Mouse (Mus musculus): ENCODE measurements at regions not wholly inside any gene's neighbourhood (a gene's known extent, or its start where the extent isn't known, plus 50 kb on each side); places are given as distances from the start of the nearest gene placed in this dataset.

DNA sequence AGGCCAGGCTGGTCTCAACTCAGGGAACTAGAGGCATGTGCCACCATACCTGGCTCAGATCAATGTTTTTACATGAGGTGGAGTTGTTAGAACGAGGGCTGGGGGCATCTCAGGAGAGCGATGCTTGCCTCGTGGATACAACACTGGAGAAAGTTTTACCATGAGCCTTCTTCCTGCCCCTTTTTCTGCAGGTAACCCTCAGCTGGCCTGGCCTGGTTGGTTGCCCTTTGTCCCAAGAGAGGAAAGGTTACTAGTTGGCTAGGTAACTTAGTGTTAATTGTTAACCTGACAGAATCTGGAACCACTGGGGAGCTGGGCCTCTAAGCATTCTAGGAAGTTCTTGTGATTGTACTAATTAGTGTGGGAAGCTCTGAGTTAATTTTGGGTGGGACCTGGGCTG is 81.0 kb upstream of the Sertad2 start:
- no peak for DNase-seq (ENCODE audit: low spot score)

DNA sequence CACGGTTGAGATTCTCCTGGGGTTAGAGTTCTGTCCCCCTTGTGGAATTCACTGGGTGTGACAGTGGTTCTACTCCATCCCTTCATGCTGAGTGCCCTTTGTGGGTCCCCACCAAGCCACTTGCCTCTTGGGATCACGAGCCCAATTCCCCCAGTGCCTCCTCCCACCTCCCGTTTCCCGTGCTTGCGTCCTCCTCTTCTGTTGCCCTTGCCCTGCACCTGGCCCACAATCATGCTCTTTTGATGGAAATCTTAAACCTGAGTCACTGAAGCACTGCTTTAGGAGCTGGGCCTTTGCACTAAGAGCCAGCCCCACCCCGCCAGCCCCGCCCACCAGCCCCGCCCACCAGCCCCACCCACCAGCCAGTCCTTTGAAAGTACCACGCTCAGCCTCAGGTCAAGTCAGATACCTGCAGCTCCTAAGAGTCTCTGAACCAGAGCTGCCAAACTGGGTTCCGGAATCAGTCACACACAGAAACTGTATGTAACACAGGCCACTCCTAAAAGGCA is 79.8 kb upstream of the Sertad2 start:
- DNase-seq (ENCODE audit: low spot score), result no peak

DNA sequence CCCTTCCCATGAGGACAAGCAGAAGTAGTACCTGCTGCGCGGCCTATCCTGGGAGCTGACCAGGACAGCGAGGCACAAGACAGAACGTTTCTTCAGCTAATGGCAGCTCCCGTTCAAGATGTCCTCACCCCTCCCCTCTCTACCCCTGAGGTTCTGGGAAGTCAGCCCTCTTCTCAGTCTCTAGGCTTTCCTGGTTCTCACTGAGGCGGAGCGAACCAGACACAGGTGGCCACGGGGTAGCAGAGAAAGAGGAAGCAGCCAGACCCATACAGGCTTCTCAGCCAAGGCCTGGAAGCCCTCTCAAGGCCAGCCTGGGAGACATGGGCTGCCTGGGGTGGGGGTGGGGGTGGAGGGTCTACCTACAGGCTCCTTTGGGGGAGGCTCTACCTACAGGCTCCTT is 78.5 kb upstream of the Sertad2 start:
- DNase-seq (ENCODE audit: low spot score), result no peak

DNA sequence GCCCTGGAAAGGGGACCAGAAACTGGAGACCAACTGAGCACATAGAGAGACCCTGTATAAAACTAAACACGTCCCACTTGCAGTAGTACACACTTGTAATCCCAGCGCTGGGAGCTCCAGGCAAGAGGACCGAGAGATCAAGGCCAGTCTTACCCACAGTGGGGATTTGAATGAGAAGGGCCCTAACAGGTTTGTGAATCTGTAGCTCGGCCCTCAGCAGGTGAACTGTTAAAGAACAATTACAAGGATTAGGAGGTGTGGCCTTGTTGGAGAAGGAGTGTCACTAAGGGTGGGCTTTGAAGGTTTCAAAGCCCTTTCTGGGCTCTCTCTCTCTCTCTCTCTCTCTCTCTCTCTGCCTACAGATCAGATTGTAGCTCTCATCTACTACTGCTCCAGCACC is 76.5 kb upstream of the Sertad2 start:
- no peak for DNase-seq (ENCODE audit: low spot score)

DNA sequence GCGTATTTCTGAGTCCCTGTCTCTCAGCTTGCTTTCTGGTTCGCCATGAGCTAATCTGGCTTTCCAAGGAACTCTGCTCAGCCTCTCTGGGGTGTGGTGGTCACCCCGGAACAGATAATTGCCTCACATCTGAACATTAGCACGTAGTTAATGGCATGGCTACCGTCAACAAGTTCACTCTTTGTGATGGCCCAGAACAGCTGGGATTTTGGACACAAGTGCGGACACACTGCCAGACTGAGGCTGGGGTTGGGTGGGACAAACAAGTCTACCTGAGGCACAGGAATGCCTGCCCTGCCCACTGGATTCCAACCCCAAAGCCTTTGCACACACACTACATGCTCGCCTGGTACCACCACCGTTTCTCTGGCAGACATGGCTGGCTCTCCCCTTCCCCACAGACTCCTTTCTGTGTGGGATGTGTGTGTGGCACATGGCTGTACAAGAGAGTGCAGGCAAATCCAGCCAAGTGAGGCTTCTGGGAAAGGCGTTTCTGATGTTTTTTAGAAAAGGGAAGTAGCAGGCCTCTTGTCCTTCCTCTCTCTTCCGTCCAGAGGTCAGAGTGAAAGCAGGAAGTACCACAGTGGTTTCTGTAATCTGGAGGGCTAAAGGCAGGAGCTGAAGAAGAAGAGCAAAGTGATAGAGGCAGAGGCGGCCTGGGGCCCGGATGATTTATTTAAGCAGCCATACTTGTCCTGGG is 74.6 kb upstream of the Sertad2 start:
- DNase-seq (ENCODE audit: low spot score), result no peak

DNA sequence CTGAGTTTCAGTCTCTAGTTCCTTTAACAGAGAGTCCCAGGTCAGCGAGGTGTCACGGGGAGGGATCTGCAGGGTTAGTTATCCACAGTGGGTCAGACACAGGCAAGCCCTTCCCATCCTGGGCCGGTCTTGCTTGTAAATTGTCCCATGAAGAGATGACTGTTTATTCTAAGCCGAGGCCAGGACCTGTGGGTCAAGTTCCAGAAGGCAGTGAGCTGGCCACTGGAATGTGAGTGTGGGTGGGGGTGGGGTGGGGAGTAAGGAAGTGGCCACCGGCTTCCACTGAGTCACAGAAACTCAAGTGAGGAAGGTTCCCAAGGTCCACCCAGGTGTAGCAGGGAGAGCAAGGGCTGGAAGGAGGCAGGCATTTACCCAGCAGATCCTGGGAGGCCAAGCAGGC is 73.7 kb upstream of the Sertad2 start:
- no peak for DNase-seq (ENCODE audit: low spot score)

DNA sequence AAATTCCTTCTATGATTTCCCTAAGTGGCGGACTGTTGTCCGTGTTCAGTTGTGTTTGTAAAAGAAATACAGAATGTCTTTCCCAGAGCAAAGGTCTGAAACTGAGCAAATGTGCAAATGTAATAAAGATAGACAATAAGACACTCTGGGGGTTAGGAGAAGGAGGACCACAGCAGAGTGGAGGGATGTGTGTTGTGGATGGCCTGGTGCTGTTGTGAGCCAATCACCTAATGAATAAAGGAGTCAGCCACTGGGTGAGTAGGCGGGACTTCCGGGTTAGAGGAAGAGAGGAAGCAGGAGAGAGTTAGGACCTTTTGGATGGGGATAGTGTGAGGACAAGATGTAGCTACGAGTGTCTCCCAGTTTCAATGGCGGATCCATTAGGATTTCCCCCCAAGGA is 72.7 kb upstream of the Sertad2 start:
- DNase-seq (ENCODE audit: low spot score), result no peak

DNA sequence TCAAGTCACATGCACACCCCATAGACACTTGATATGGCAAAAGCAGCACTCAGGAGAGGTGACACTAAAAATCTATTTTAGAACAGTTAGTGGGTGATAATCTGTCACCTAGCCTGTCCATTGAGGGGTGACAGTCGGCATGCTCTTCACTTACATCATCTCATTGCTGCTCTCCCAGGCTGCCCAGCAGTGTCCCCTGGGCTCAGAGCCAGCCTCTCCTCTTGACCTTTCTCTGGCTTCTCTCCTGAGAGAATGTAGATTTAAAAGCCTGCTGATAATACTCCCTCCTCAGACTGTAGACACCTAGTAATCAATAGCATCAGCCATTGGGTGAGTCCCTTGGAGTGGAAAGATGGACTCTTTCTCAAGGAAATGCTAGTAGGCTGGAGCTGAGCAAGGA is 70.7 kb upstream of the Sertad2 start:
- DNase-seq (ENCODE audit: low spot score), result no peak

DNA sequence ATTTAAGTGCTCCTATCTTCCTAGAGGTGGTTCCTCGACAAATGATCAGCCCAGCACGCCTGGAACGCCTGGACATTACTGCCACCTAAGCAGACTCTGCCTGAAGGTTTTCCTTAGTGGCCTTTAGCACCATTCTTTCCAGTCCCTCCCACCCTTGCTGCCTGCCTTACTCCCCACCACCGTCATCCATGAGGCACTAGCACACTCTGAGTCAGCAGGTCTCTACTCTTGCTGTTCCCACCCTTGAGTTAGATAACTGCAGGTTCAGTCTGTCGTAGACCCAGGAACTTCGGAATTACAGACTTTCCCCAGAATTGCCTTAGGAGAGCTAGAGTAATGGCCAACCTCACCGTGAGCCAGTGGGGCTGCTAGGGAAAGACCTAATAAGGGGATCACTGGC is 67.4 kb upstream of the Sertad2 start:
- no peak for DNase-seq (ENCODE audit: low spot score)

DNA sequence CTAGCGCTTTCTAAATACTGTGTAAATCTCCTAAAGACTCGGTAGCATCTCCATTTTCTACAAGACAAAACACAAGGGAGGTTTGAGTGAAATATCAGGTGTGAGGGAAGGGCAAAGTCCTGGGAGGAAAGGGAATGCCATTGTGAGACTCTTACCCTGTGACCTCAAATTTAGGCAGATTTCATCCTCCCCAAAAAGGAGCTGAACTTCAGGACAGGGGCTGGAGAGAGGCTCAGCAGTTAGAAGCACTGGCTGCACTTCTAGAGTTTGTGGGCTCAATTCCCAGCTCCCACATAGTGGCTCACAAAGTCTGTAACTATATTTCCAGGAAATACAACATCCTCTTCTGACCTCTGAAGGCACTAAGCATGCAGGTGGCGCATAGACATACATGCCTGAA is 66.6 kb upstream of the Sertad2 start:
- no peak for DNase-seq (ENCODE audit: low spot score)

DNA sequence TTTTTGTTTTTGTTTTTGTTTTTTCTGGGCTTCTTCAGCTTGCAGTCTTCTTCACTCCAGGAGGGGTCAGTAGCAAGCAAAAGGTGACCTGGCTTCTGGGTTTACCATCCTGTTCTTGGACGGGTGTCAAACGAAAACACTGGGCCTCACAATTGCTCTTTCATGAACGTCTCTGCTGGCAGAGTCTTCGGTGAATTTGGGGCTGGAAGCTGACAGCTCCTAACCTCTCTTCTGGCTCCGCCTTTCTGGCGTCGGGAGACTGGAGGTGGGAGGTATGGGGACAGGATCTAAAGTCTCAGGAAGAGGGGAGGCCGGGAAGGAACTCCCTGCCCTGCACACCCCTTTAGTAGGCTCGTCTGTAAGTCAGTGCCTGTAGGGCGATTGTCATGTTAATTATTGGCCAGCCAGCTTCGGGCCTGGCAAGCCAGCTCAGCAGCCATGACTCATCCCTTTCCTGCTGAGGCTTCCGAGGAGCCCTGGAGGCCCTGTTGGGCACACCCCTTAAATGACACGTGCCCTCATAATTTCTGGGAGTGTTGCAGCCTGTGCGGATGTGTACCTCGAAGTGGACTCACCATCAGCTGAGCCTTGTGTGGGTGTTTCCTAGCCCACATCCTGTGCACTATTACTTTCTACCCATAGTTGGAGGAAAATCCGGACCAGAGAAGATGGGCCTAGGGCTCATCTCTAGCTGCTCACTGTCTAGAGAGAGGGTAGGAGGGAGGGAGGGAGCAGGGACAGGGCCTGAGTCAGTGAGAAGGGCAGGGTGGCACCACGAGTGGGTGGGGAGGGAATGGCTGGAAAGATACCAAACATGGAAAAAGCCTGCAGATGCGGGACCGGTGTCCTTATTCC is 65.6 kb upstream of the Sertad2 start:
- DNase-seq (ENCODE audit: low spot score), result peak; percentile 58

DNA sequence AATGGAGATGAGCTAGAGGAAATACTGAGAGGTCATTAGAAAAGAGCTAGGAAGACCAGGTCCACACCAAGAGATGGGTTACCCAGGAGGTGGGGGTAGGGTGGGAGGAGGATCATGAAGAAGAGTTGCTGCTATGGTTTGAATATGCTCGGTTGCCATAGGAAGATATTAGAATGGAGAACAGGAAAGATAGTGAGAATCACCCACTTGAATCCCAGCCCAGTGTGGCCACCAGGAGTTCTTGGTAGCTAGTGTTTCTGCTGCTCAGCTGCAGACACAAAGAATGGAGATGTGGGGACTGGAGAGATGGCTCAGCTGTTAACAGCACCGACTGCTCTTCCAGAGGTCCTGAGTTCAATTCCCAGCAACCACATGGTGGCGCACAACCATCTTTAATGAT is 62.4 kb upstream of the Sertad2 start:
- DNase-seq (ENCODE audit: low spot score), result no peak

DNA sequence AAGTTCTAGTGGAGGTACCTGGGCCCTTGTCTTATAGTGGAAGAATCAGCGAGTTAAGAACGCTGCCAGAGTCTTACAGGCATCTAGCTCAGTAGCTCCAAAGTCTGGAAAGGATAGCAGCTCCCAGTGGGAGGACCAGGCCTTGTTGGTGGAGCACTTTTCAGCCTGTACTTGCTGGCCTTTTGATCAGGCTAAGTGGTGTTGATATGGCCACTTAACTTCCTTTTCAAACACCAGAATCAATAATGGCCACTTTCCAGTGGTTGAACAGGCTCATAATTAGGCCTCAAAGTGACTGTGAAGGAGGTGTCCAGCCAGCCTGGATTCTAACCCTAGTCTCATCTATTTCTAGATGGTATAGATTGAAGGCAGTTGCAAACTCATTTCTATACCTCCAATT is 57.7 kb upstream of the Sertad2 start:
- DNase-seq (ENCODE audit: low spot score), result no peak
